Mouse (Mus musculus) c-Kit-positive CD71-negative TER-119-negative erythroid progenitor cells, embryonic 14.5 days (primary cell): ENCODE results near the gene Syn3.

ENCODE experiments used
- DNase-seq: peaks from one replicate; pipeline ENCODE4 v3.0.0-alpha.2; 2013; ENCODE audit warnings: low read depth

Syn3 gene

DNA sequence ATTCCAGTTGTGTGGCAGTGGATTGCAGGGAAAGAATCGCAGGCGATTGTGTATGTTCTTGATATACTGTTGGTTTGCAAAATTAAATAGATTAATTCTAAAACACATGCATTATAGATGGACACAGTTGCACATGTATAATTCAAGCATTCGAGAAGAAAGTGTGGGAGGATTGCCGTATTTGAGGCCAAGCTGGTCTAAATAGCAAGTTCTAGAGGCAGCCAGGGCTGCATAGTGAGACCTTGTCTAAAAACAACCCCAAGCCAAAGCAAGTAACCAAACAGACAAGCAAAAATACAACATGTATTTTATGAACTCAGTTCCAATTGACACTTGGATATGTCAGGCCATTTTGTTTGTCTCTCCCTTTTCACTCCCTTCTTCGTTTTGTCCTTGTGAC is 223.1 kb downstream of the Syn3 start:
- DNase-seq, result no peak

- no peak for DNase-seq
These were observed 225.1 kb downstream of the Syn3 start for GRCm38 (mm10) chr10:86273410-86274191.

GRCm38 (mm10) chr10:86272826-86273225 is 225.9 kb downstream of the Syn3 start:
- no peak for DNase-seq

- no peak for DNase-seq
These were observed 228.4 kb downstream of the Syn3 start for GRCm38 (mm10) chr10:86270254-86270653.

DNA sequence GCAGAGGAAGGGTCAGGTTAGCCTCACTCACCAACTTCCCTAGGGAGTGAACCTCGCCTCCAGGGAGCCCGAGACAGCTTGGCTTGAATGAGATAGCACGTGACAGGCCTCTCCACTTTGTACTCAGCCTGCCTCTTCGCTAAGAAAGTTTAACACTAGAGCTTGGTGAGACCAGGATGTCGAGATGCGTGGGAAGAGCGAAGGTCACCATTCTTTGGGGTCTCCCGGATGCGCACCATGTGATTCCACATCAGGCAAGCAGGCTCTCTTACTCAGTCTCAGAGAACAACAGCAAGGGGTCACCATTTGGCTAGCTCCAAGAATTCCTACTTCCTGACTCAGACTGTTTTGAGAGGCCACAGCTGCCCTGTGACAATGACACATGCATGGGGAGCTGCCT is 234.1 kb downstream of the Syn3 start:
- no peak for DNase-seq

GRCm38 (mm10) chr10:86261725-86262124 is 237.0 kb downstream of the Syn3 start:
- DNase-seq, result no peak

DNA sequence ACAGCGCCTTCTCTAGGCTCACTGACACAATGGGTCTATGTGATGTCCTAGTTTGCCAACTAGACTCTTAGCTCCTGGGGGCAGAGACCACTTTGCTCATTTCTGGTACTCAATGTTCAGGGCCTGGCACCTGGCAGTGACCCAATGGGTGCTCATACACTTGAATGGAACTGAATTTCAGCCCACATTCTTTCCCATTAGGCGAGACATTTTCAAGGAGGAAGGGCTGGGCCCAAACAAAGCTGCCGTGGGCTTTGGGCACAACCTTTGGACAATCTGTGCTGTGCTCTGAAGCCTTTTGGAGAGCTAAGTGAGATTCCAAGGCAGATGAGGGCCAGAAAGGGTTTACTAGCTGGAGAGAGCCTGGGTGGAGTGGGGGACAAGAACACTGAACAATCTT is 239.7 kb downstream of the Syn3 start:
- no peak for DNase-seq

DNA sequence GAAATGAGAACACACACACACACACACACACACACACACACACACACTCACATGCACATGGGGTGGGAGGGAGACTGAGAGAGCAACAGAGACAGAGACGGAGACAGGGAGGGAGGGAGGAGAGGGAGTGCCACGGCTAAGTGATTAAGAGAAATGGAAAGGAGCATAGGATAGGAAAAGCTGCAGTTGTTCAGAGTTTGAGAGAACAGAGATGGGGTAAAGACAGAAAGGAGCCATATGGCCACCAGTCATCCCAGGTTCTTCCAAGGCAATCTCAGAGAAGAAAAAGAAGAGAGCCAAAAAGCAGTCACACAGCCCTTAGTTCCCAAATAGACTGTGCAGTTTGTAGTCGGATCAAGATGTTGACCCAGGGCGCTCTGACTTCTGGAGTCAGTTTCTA is 240.7 kb downstream of the Syn3 start:
- DNase-seq, result no peak

DNA sequence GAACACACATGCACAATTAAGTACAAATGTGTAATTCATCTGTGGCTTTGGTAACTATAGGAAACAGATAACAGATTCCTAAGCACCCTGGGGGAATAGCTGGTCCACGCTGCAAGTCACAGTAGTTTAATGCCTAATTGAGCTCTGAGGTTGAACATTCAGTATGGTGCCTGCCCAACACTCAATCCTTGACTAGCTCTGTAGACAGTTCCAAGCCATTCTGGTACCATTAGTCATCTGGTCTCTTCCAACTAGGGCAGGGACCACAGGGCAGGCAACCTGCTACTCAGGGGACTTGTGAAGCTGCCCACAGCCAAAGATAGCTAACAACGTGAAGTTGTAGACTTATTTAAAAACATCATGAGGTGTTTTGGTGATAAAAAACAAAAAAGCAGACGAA is 241.7 kb downstream of the Syn3 start:
- DNase-seq, result no peak

DNA sequence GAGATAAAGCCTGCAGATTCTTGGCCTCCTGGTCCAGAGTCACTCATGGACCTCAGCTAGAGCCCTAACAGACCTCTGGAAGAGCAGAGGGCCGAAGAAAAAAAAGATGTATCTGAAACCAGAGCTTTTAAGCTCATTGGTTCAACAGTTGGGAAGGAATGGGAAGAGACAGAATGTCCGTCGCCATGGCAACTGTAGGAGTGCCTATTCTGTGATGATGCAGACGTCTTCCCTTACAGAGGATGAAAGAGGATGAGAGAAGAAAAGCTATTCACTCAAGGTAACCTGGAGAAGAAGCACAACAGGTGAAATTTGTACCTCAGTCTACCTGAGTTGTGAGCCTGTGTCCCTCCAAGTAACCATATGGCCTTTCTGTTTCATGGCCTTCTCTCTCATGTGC is 242.5 kb downstream of the Syn3 start:
- no peak for DNase-seq

GRCm38 (mm10) chr10:86250149-86250922 is 248.4 kb downstream of the Syn3 start:
- DNase-seq, result no peak

GRCm38 (mm10) chr10:86249283-86249682 is 249.4 kb downstream of the Syn3 start:
- no peak for DNase-seq

DNA sequence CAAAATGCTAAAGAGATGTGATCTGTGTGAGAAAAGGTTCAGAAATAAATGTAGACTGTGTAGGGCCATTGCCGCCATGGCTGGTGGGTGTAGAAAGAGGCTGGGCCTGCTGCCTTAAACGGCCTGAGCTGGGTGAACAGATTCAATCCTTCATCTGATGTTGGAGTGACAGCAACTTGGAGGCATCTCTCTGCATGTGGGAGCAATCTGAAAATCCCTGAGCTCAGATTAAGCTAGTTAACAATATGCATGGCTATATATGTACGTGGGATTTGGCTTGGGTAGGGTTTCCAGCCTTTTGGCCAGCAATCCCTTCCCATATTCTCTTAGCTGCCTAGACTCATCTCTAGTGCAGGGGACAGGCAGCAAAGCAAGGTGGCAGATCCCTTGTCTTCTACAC is 249.9 kb downstream of the Syn3 start:
- no peak for DNase-seq

- no peak for DNase-seq
These were observed 250.5 kb downstream of the Syn3 start for GRCm38 (mm10) chr10:86248131-86248740.

DNA sequence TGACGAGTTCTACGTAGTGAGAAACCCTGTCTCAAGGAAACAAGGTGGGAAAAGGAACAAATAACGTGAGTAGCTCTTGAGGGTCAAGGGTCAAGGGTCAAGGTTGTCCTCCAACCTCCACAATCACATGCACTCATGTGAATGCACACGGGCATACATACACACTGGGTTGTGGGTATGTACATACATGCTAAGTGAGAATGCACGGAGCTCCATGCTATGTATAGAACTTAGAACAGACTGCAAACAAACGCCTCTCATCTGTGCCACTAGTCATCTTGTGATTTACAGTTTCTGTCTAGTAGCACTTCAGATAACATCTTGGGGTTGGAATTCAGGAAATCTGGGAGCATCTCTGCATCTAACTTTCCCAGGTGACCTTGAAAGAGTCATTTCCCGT is 253.3 kb downstream of the Syn3 start:
- no peak for DNase-seq

GRCm38 (mm10) chr10:86243525-86243924 is 255.2 kb downstream of the Syn3 start:
- no peak for DNase-seq

GRCm38 (mm10) chr10:86242721-86243120 is 256.0 kb downstream of the Syn3 start:
- DNase-seq, result no peak

DNA sequence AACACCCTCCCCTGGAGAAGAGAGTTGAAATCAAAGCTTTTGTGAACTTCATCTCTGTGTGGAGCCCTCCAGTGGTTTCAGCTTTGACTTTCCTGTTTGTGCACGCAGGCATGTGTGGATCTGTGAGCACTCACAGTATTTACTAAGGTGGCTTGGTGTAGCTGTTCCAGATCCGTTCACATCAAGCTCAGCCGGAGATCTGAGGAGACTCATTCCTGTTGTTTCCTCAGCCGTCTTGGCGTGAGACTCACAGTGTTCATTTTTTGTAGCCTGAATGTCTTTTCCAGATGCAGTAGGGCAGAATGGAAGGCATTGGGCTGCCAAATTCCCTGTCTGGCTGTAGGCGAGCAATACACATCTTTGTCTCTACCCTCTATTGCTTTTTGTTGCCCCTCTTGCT is 268.7 kb downstream of the Syn3 start:
- DNase-seq, result no peak

DNA sequence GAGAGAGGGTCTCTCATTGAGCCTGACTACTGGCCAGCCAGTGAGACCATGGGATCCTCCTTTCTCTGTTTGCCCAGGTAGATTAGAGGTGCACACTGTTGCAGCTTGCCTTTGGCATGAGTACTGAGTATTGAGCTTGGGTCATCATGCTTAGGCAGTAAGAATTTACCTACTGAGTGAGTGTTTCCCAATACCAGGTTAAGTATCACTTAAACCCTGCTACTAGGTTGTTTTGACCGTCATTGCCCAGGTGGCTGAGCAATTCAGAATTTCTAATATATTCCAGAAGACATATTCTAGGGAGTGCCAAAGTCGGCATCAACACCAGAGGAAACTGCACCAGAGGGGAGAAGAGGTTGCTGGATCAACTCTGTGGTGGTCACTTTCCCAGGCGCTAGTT is 273.2 kb downstream of the Syn3 start:
- no peak for DNase-seq

DNA sequence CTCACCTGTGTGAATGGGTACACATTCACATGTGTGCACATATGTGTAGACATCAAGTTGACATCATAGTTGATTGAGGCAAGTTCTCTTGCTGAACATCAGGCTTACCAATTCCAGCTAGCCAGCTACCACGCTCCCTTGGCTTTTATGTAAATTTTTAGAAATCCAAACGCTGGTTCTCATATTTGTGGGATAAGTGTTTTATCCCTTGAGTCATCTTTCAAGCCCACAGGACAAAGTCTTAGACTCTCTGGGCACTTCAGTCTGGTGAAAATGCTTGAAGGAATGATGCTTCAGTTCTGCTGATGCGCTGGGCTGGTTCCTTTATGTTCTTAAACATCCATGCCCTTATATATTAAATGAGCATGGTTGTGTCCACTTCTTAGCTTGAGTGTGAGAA is 279.7 kb downstream of the Syn3 start:
- no peak for DNase-seq

DNA sequence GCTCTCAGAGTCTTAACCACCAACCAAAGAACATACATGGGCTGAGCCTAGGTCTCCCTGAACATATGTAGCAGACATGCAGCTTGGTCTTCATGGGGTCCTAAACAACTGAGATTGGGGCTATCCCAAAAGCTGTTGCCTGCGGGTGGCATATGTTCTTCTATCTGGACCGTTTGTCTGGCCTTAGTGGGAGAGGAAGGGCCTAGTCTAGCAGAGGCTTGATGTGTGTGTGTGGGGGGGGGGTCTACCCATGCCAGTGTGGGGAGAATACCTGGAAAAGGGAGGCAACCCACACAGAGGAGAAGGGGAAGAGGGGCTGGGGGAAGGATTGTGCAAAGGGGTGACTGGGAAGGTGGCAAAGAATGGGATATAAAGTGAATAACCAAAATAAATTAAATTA is 281.9 kb downstream of the Syn3 start:
- DNase-seq, result no peak

- DNase-seq, result no peak
These were observed 286.6 kb downstream of the Syn3 start for GRCm38 (mm10) chr10:86212062-86212461.

GRCm38 (mm10) chr10:86203915-86204314 is 294.8 kb downstream of the Syn3 start:
- no peak for DNase-seq
